Mouse (Mus musculus) stomach, postnatal 0 days (tissue): ENCODE measurements around the gene Erc2.

Experiments
- CTCF ChIP-seq: IDR thresholded peaks from 2 replicates; pipeline ENCODE4 v1.5.1; 2016; ENCODE audit warnings: antibody characterized with exemption, low read depth, mild to moderate bottlenecking, moderate library complexity
- EP300 ChIP-seq: optimal IDR thresholded peaks from 2 replicates; pipeline ENCODE3; 2016; ENCODE audit warnings: antibody characterized with exemption

DNA sequence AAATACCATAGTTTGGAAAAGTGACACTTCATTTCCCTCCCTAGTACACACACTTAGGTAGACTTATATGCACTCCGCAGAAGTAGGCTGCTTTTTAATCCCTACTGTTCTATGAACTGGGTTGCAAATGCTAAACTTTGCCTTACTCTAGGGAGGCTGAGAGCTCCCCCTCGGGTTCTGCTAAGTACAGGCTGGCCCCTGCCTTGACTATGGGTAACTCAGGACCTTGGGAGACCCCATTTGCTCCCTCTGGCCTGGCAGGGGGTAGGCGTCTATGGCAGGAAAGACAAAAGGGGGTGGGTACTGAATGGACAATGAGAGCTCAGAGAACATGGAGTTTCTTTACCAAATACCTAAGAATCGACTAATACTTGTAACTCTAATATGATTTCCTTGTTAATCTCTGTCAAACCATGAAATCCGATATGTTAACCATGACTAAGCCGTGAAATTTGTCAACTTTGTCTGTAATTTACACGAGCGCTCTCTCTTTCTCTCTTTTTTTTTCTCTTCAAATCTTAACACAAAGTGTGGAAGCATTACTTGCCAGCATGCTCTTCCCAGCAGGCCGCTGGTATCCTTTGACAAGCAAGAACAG is 754.1 kb downstream of the Erc2 start:
- no peak for TF ChIP-seq CTCF
- no peak for TF ChIP-seq EP300
